Mouse (Mus musculus): ENCODE measurements around the gene Celsr1.

DNA sequence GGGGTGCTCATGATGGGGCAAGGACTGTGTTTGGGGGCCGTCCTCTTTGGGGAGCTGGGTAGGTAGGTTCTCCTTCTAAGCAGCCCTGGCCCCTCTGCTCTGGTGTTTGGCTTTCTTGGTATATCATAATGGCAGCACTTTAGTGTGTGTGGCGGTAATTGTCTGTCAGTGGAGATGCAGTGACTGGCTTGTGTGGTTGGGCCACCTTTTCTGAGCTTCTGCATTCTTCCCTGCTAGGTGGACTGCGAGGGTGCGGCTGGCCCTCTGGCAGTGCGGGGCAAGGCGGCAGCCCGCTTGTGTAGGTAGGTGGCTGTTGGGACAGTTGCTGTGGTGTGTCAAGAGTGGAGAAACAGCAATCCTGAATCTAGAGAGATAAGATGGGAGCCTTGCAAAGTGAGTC, 27.6 kb upstream of the Celsr1 start:
- TF ChIP-seq CTCF (IDR thresholded peaks at IDR 0.05; ENCODE audit: insufficient read depth, low read depth, low read length) = no peak
- no peak for TF ChIP-seq POLR2A (IDR thresholded peaks at IDR 0.05; ENCODE audit: insufficient read depth, low read depth, low read length)

Data from olfactory bulb, adult 2 months (tissue).